Mouse (Mus musculus) gastrocnemius, adult 2 months (tissue): ENCODE results near the gene Ccdc57. TPM values are rescaled to one million over a fixed set of nuclear protein-coding genes. Genes with fewer than 3 reads are reported as not detected.

Experiments used
- DNase-seq: peaks from one replicate; pipeline ENCODE4 v3.0.0; 2022
- H3K27ac ChIP-seq: fragments of 200-600 bp; 2 replicates; pipeline ENCODE4 v1.8.1; 2022; ENCODE audit warnings: mild to moderate bottlenecking
- H3K4me3 ChIP-seq: fragments of 200-600 bp; 2 replicates; pipeline ENCODE4 v1.8.1; 2022; ENCODE audit warnings: mild to moderate bottlenecking, moderate library complexity
- CTCF ChIP-seq: fragments of 200-600 bp; IDR thresholded peaks from 2 replicates; pipeline ENCODE4 v1.8.1; 2022; ENCODE audit warnings: antibody characterized with exemption, mild to moderate bottlenecking, moderate library complexity
- intact Hi-C: fragments of 180-260 bp; cut with DNase I; formaldehyde crosslinking; loops from one replicate; pipeline ENCODE4 v1.15.1; 2025
- long read RNA-seq, 2 experiments: library from polyadenylated mRNA; stranded (forward); transcript quantifications; one replicate each; pipeline ENCODE4 v2.0.0; 2021
- total RNA-seq, 2 experiments: library from RNA; stranded (reverse); gene quantifications; 2 replicates each; pipeline ENCODE4 v1.2.3; 2021

Gene Ccdc57
- 1 to 10 TPM; 3.4 to 3.6 TPM for total RNA-seq
- long read RNA-seq, experiment 1, transcript Ccdc57-201 (19 exons, 3,403 nt): major isoform, 5 of 8 reads
- long read RNA-seq, experiment 1, partial matches to known transcripts: 0 of 8 reads
- long read RNA-seq, experiment 1, other reads (novel, unspliced or antisense): 3 of 8 reads
- long read RNA-seq, experiment 2, transcript Ccdc57-201 (19 exons, 3,403 nt): major isoform, 5 of 6 reads
- long read RNA-seq, experiment 2, partial matches to known transcripts: 0 of 6 reads
- long read RNA-seq, experiment 2, other reads (novel, unspliced or antisense): 1 of 6 reads

- intact Hi-C loops: loop anchor here (2.0 kb wide), 1 partner anchor 16 kb away; the partner anchor contains the start of gene Slc16a3
Observed at GRCm38 (mm10) chr11:120932564-120933398, at the start of gene Ccdc57. TSS of gene Ccdc57 (minus strand) at chr11:120932872.

DNA sequence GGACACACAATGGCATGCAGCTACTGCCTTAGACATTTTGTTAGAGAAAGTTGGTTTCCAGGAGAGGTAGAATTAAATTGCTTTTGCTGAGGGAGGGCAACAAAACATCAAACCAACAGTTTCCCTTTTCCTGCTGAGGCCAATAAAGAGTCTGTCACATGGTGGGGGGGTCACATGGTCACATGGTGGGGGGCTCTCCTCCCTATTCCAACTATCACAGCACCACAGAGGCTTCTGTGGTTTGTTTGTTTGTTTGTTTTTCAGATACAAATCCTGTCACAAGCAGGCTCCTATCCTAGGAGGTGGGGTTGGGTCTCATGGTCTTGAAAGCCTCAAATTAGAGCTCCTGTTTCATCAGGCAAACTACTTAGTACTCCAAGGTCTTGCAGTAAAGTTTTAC is 49.8 kb upstream of the Ccdc57 start:
- TF ChIP-seq CTCF: no peak
- H3K27ac ChIP-seq: no peak overlapping the region

More at GRCm38 (mm10) chr11:120932564-120933398, at the start of gene Ccdc57:
- Histone ChIP-seq H3K4me3 (peak within 1 kb of the TSS; percentile 89), H3K27ac (peak within 1 kb of the TSS; percentile 94)
- DNase-seq: peak; percentile 92
- no peak for TF ChIP-seq CTCF

GRCm38 (mm10) chr11:120981661-120982060 is 49.0 kb upstream of the Ccdc57 start:
- no peak for TF ChIP-seq CTCF

More for the DNA sequence above, 49.8 kb upstream of the Ccdc57 start:
- no peak overlapping the region for H3K4me3 ChIP-seq
- intact Hi-C loops: loop anchor here (10.0 kb wide), 1 partner anchor 78 kb away; no protein-coding TSS in a partner anchor
- no peak for DNase-seq

DNA sequence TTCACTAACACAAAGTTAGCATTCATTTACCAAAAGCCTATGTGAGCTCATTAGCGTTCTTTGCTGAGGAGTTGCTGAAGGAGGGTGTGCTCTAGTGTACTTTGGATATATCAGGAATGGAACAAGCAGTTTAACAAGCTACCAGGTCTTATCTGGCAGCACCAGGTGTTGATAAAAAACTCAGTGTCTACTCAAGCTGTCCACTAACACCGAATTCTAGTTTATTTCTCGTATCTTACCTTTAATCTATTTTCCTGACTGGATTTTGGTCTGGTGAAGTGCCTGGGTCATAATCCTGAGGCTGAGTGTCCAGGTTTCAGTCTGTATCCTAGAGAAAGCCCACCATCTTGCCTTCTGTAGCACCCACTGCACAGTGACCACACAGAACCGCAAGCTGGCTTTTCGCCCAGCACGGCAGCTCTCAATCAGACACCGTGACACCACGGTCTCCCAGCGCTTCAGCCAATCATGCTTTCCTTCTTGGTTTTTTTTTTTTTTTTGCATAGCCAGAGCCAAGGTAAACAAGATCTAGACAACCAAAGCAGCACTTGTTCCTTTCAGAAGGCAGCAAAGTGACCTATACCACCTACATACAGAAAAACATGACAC is 47.9 kb upstream of the Ccdc57 start:
- Histone ChIP-seq H3K4me3 (no peak overlapping the region), H3K27ac (peak overlapping the region; percentile 46)
- DNase-seq: peak; percentile 64
- TF ChIP-seq CTCF: no peak
- intact Hi-C loops: loop anchor here (10.0 kb wide), 1 partner anchor 76 kb away; no protein-coding TSS in a partner anchor

More at GRCm38 (mm10) chr11:120981661-120982060, 49.0 kb upstream of the Ccdc57 start:
- H3K4me3 ChIP-seq: no peak overlapping the region
- H3K27ac ChIP-seq: no peak overlapping the region
- intact Hi-C loops: loop anchor here (10.0 kb wide), 1 partner anchor 77 kb away; no protein-coding TSS in a partner anchor
- no peak for DNase-seq

- Histone ChIP-seq H3K27ac (peak overlapping the region; percentile 46; the same call in 1 of the 2 replicates), H3K4me3 (no peak overlapping the region)
- DNase-seq: no peak
- intact Hi-C loops: loop anchor here (10.0 kb wide), 1 partner anchor 75 kb away; no protein-coding TSS in a partner anchor
- no peak for TF ChIP-seq CTCF
Observed at GRCm38 (mm10) chr11:120979711-120980426, 47.2 kb upstream of the Ccdc57 start.

DNA sequence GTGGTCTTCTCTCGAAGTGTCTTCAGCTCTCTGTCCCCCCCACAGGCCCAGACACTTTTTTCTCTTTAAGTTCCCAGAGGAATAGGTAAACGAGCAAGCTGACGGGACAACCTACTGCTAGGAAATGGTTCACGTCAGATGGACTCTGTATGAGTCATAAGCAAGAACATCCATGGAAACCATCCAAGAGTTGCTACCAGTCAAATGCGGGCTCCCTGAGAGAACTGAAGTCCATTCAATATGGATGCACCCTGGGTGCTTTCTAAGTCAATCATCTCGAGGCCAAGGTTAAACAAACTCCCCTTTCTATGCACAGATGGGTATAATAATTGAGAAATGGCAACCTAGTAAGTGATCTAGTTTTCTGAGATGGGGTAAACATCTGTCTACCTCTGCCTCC is 40.6 kb upstream of the Ccdc57 start:
- Histone ChIP-seq H3K27ac (no peak overlapping the region), H3K4me3 (no peak overlapping the region)
- no peak for DNase-seq
- intact Hi-C loops: no loop called here
- no peak for TF ChIP-seq CTCF

DNA sequence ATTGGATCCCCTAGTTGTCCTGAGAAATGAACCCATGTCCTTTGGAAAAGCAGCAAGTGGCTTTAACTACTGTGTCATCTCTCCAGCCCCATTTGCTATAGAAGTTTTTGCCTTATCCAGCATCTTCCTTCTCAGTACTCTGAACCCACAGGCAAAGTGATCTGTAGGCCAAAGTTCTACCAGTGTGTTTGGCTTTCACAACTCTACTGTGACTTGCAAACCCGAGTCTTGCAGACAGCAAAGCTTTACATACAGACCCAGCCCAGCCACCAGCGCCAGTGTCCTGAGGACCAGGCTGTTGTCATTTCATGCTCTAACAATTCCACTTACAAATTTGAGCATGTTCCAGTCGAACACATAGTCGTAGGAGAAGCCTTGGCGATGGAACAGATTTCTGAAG is 38.6 kb upstream of the Ccdc57 start:
- intact Hi-C loops: no loop called here
- TF ChIP-seq CTCF: no peak

DNA sequence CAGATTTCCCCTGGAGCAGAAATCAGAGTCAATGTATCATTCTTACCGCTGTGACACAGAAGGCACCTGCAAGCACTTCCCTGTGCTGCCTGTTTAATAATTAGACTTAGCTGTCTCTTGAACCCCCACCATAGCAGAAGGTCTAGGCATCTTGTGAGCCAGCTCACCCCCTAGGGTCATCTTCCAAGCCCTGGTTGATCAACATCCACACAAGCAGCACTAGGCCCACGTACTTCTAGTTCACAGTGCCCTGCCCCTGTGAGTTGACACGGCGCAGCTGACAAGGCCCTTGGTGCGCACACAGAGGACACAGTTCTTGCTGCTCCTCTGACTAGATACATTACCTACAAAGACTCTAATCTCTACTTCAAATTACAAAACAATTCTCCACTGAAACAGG is 37.1 kb upstream of the Ccdc57 start:
- H3K4me3 ChIP-seq: no peak overlapping the region
- no peak for TF ChIP-seq CTCF
- no peak overlapping the region for H3K27ac ChIP-seq
- intact Hi-C loops: no loop called here
- DNase-seq: no peak

More for the DNA sequence above, 38.6 kb upstream of the Ccdc57 start:
- Histone ChIP-seq H3K27ac (no peak overlapping the region), H3K4me3 (no peak overlapping the region)
- no peak for DNase-seq

- Histone ChIP-seq H3K4me3 (no peak overlapping the region), H3K27ac (no peak overlapping the region)
- intact Hi-C loops: no loop called here
- no peak for DNase-seq
- no peak for TF ChIP-seq CTCF
Observed at GRCm38 (mm10) chr11:120965587-120965986, 32.9 kb upstream of the Ccdc57 start.

DNA sequence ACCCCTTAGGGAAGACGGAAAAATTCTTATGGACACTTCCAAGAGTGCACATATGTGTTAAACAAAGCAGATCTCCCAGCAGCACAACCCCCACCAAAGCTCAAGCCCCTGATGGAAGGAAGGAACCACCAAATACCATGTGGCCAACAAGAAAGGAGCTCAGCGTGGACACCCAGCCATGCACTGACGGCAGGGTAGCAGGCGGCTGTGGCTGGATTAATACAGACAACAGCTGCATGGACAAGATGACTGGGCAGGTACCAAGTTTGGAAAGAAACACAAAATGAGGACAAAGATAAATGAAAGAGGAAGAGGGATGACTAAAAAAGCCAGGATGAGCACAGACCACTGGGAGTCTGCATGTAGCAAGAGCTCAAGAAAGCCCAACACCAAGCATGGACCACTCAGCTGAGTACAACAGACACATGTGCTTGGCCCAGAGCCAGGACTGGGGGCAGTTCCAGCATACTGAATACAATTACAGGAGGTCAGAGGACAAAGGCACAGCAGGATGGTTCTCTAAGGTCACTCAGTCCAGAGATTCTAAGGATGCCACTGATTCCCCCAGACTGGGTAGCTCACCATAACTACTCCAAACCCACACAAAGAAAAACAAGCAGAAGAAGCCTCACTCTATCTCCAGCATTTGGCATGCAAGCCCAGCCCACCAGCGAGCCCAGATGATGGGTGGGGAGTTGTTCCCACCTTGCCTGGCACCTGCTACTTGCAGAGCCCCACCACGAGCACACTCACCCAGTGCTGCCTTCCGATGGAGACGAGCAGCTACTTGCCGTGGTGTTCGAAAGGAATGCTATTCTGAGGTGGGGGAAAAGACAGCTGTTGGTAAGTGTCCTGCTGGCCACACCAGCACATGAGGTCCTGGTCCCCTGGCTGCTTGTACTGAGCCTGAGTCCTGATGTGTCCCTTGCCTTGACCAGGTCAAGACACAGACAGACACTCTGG is 31.8 kb upstream of the Ccdc57 start:
- peak overlapping the region; percentile 72; the same call in 1 of the 2 replicates for H3K27ac ChIP-seq
- H3K4me3 ChIP-seq: no peak overlapping the region
- peak; percentile 42 for DNase-seq
- intact Hi-C loops: no loop called here
- no peak for TF ChIP-seq CTCF

DNA sequence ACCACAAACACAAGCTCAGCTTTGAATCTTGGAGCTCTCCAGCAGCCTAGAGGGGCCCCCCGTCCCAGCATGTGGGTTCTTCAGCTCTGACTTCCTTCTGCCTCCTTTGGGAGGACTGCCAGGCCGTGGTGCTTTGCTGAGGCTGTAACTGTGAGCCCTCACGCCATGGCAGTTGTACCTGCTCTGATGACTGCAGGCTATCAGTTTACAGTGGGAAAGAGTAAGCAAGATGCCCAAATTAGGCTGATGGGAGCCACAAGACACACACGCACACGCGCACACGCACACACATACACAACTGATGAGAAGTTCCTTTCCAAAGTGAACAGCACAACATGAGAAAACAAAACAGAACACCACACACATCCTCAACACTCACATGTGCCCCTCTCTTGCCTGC is 30.2 kb upstream of the Ccdc57 start:
- no peak for TF ChIP-seq CTCF
- peak; percentile 79 for DNase-seq
- Histone ChIP-seq H3K4me3 (no peak overlapping the region), H3K27ac (peak overlapping the region; percentile 72)
- intact Hi-C loops: no loop called here
